8 mouse cellular contexts compared by ENCODE assay signal in genomic region chr17:25843636-25844395, GRCm38 (mm10). TPM values are rescaled to one million over a fixed set of nuclear protein-coding genes. Genes with fewer than 3 reads are reported as not detected.
DNase-seq lines count a peak whose midpoint lies in the region; ATAC-seq and TF ChIP-seq lines count a peak whose summit lies in the region.

No protein-coding gene starts in this region.

- ATAC-seq in activated CD4-positive, CD25-positive, alpha-beta regulatory T cell, adult 4 months: peak; percentile 6
- ATAC-seq in forebrain, embryonic 13.5 days: no peak; the same call in none of the 2 replicates
- 0 out of 2 replicates have a peak, but pooled peaks have one; percentile 0 for ATAC-seq in limb, embryonic 14.5 days (ENCODE audit: low FRiP score, low read depth)
- peak; percentile 9; the same call in 1 of the 2 replicates for ATAC-seq in neural tube, embryonic 15.5 days (ENCODE audit: low FRiP score)

- peak overlapping the region; percentile 78 for H3K4me3 ChIP-seq in kidney, adult 2 months (ENCODE audit: insufficient read depth, low read depth, low read length)
- H3K4me3 ChIP-seq in forebrain, embryonic 13.5 days: peak overlapping the region; percentile 73
- peak overlapping the region; percentile 90 for H3K4me3 ChIP-seq in limb, embryonic 14.5 days (replicated peaks; ENCODE audit: low read length)
- peak overlapping the region; percentile 81 for H3K4me3 ChIP-seq in neural tube, embryonic 15.5 days (replicated peaks)

- H3K36me3 ChIP-seq in kidney, adult 2 months (ENCODE audit: control insufficient read depth, insufficient read depth, low read length): no peaks in the 10 kb centered on the region; the same call in 1 of the 2 replicates
- peaks cover 66% of the 10 kb centered on the region for H3K36me3 ChIP-seq in forebrain, embryonic 13.5 days (ENCODE audit: poor library complexity, severe bottlenecking)
- H3K36me3 ChIP-seq in limb, embryonic 14.5 days (ENCODE audit: control insufficient read depth, insufficient read depth, low read length): peaks cover 60% of the 10 kb centered on the region
- peaks cover 42% of the 10 kb centered on the region for H3K36me3 ChIP-seq in neural tube, embryonic 15.5 days

- peak overlapping the region; percentile 96 for H3K4me2 ChIP-seq in forebrain, embryonic 13.5 days
- H3K4me2 ChIP-seq in limb, embryonic 14.5 days (replicated peaks; ENCODE audit: low read depth, low read length, severe bottlenecking): peak overlapping the region; percentile 63
- peak overlapping the region; percentile 80 for H3K4me2 ChIP-seq in neural tube, embryonic 15.5 days

- peaks cover 13% of the 10 kb centered on the region for H3K4me1 ChIP-seq in kidney, adult 2 months (ENCODE audit: control insufficient read depth, insufficient read depth, low read length)
- peaks cover 17% of the 10 kb centered on the region for H3K4me1 ChIP-seq in forebrain, embryonic 13.5 days
- H3K4me1 ChIP-seq in limb, embryonic 14.5 days (ENCODE audit: control insufficient read depth, insufficient read depth, low read length): peaks cover 10% of the 10 kb centered on the region; the same call in 1 of the 2 replicates
- H3K4me1 ChIP-seq in neural tube, embryonic 15.5 days: peaks cover 24% of the 10 kb centered on the region

- no peaks in the 10 kb centered on the region for H3K9me3 ChIP-seq in forebrain, embryonic 13.5 days (replicated peaks)
- no peaks in the 10 kb centered on the region for H3K9me3 ChIP-seq in limb, embryonic 14.5 days (ENCODE audit: control insufficient read depth, low read length)
- no peaks in the 10 kb centered on the region for H3K9me3 ChIP-seq in neural tube, embryonic 15.5 days (replicated peaks)

- peak overlapping the region; percentile 77 for H3K27ac ChIP-seq in kidney, adult 2 months (ENCODE audit: insufficient read depth, low read depth, low read length)
- peak overlapping the region; percentile 66 for H3K27ac ChIP-seq in forebrain, embryonic 13.5 days
- peak overlapping the region; percentile 71 for H3K27ac ChIP-seq in limb, embryonic 14.5 days (replicated peaks; ENCODE audit: low read depth, low read length)
- H3K27ac ChIP-seq in neural tube, embryonic 15.5 days (replicated peaks): peak overlapping the region; percentile 79

- no peak for TF ChIP-seq CTCF in kidney, adult 2 months (conservative IDR thresholded peaks at IDR 0.05; ENCODE audit: insufficient read depth, insufficient read length, low read depth, low read length)

- H3K27me3 ChIP-seq in kidney, adult 2 months (replicated peaks; ENCODE audit: control insufficient read depth, insufficient read depth, low read length): no peaks in the 10 kb centered on the region
- no peaks in the 10 kb centered on the region for H3K27me3 ChIP-seq in forebrain, embryonic 13.5 days
- H3K27me3 ChIP-seq in limb, embryonic 14.5 days (ENCODE audit: control insufficient read depth, insufficient read depth, low read length): no peaks in the 10 kb centered on the region
- H3K27me3 ChIP-seq in neural tube, embryonic 15.5 days (replicated peaks): no peaks in the 10 kb centered on the region

- H3K9ac ChIP-seq in forebrain, embryonic 13.5 days: peak overlapping the region; percentile 74
- peak overlapping the region; percentile 82 for H3K9ac ChIP-seq in limb, embryonic 14.5 days (ENCODE audit: low read depth, low read length, severe bottlenecking)
- H3K9ac ChIP-seq in neural tube, embryonic 15.5 days (replicated peaks): peak overlapping the region; percentile 86

- peak; percentile 52 for DNase-seq in kidney, adult 2 months
- DNase-seq in kidney, postnatal 25 days: no peak
- no peak for DNase-seq in limb, embryonic 14.5 days (ENCODE audit: low spot score)
- DNase-seq in urinary bladder, postnatal 36 days (ENCODE audit: low spot score in 2 of 2): no peak
- no peak for DNase-seq in right cerebral cortex, postnatal 10 days (ENCODE audit: low spot score in 2 of 2)

- under 1% methylated on average over 38 of the region's 38 CpGs for WGBS in kidney, adult 2 months
- 4% methylated on average over 35 of the region's 38 CpGs for WGBS in forebrain, embryonic 13.5 days
- WGBS in limb, embryonic 14.5 days: 4% methylated on average over 33 of the region's 38 CpGs
- WGBS in neural tube, embryonic 15.5 days: 4% methylated on average over 38 of the region's 38 CpGs

- no peak for TF ChIP-seq POLR2A in kidney, adult 2 months (IDR thresholded peaks at IDR 0.05; ENCODE audit: low read depth, low read length)
- TF ChIP-seq POLR2A in limb, embryonic 14.5 days (IDR thresholded peaks at IDR 0.05; ENCODE audit: borderline replicate concordance, extremely low read depth, insufficient read depth, insufficient read length): no peak

RNA-seq across cellular contexts. Expression of gene Rhot2, which starts 0.8 kb away (rescaled TPM):
- 133 and 147 TPM in 2 replicates for polyA plus RNA-seq in kidney, adult 2 months (2012; rRNA removed)
- 10 to 100 TPM; 18.4 to 29.8 TPM for polyA plus RNA-seq in activated CD4-positive, CD25-positive, alpha-beta regulatory T cell, adult 4 months (2017; shearing (Covaris generic))
- 16.2 and 17.6 TPM in 2 replicates for polyA plus RNA-seq in forebrain, embryonic 13.5 days (2015; fragmentation: Nextera tagmentation; extraction: Ambion mirVana)
- polyA plus RNA-seq in limb, embryonic 14.5 days (2012; rRNA removed): 101 and 126 TPM in 2 replicates
- 10.6 and 16.9 TPM in 2 replicates for polyA plus RNA-seq in limb, embryonic 14.5 days (2014; fragmentation: Nextera tagmentation; extraction: Ambion mirVana)
- polyA plus RNA-seq in neural tube, embryonic 15.5 days (2015; fragmentation: Nextera tagmentation; extraction: Ambion mirVana): 17.8 and 23.0 TPM in 2 replicates

RNA-seq across cellular contexts. Expression of gene Gm20683, which starts 2.3 kb away (rescaled TPM):
- 26.3 and 50.3 TPM in 2 replicates for polyA plus RNA-seq in kidney, adult 2 months (2012; rRNA removed)
- 1 to 10 TPM in 1 of 2 experiments, not detected in 1; 1.1 TPM for polyA plus RNA-seq in activated CD4-positive, CD25-positive, alpha-beta regulatory T cell, adult 4 months (2017; shearing (Covaris generic))
- 5.9 and 7.1 TPM in 2 replicates for polyA plus RNA-seq in forebrain, embryonic 13.5 days (2015; fragmentation: Nextera tagmentation; extraction: Ambion mirVana)
- polyA plus RNA-seq in limb, embryonic 14.5 days (2012; rRNA removed): 13.0 and 19.4 TPM in 2 replicates
- polyA plus RNA-seq in limb, embryonic 14.5 days (2014; fragmentation: Nextera tagmentation; extraction: Ambion mirVana): 2.2 and 2.5 TPM in 2 replicates
- polyA plus RNA-seq in neural tube, embryonic 15.5 days (2015; fragmentation: Nextera tagmentation; extraction: Ambion mirVana): 11.6 and 14.6 TPM in 2 replicates

RNA-seq across cellular contexts. Expression of gene Rhbdl1, which starts 6.7 kb away (rescaled TPM):
- polyA plus RNA-seq in kidney, adult 2 months (2012; rRNA removed): 9.2 and 13.9 TPM in 2 replicates
- 1 to 10 TPM in 1 of 2 experiments, not detected in 1; 1.1 TPM for polyA plus RNA-seq in activated CD4-positive, CD25-positive, alpha-beta regulatory T cell, adult 4 months (2017; shearing (Covaris generic))
- 9.7 and 11.2 TPM in 2 replicates for polyA plus RNA-seq in forebrain, embryonic 13.5 days (2015; fragmentation: Nextera tagmentation; extraction: Ambion mirVana)
- 11.7 and 12.9 TPM in 2 replicates for polyA plus RNA-seq in limb, embryonic 14.5 days (2012; rRNA removed)
- polyA plus RNA-seq in limb, embryonic 14.5 days (2014; fragmentation: Nextera tagmentation; extraction: Ambion mirVana): 1.9 and 2.3 TPM in 2 replicates
- polyA plus RNA-seq in neural tube, embryonic 15.5 days (2015; fragmentation: Nextera tagmentation; extraction: Ambion mirVana): 45.9 and 56.9 TPM in 2 replicates

RNA-seq across cellular contexts. Expression of gene Stub1, which starts 10.6 kb away (rescaled TPM):
- polyA plus RNA-seq in kidney, adult 2 months (2012; rRNA removed): 140 and 144 TPM in 2 replicates
- 10 to 100 TPM; 68.3 to 85.7 TPM for polyA plus RNA-seq in activated CD4-positive, CD25-positive, alpha-beta regulatory T cell, adult 4 months (2017; shearing (Covaris generic))
- 303 and 330 TPM in 2 replicates for polyA plus RNA-seq in forebrain, embryonic 13.5 days (2015; fragmentation: Nextera tagmentation; extraction: Ambion mirVana)
- 335 and 338 TPM in 2 replicates for polyA plus RNA-seq in limb, embryonic 14.5 days (2012; rRNA removed)
- 349 and 350 TPM in 2 replicates for polyA plus RNA-seq in limb, embryonic 14.5 days (2014; fragmentation: Nextera tagmentation; extraction: Ambion mirVana)
- polyA plus RNA-seq in neural tube, embryonic 15.5 days (2015; fragmentation: Nextera tagmentation; extraction: Ambion mirVana): 380 TPM in 2 replicates

RNA-seq across cellular contexts. Expression of gene Jmjd8, which starts 15.1 kb away (rescaled TPM):
- 132 and 139 TPM in 2 replicates for polyA plus RNA-seq in kidney, adult 2 months (2012; rRNA removed)
- polyA plus RNA-seq in activated CD4-positive, CD25-positive, alpha-beta regulatory T cell, adult 4 months (2017; shearing (Covaris generic)): 10 to 100 TPM; 11.4 to 21.9 TPM
- 64.6 and 69.8 TPM in 2 replicates for polyA plus RNA-seq in forebrain, embryonic 13.5 days (2015; fragmentation: Nextera tagmentation; extraction: Ambion mirVana)
- polyA plus RNA-seq in limb, embryonic 14.5 days (2012; rRNA removed): 64.4 and 79.2 TPM in 2 replicates
- 41.5 and 46.3 TPM in 2 replicates for polyA plus RNA-seq in limb, embryonic 14.5 days (2014; fragmentation: Nextera tagmentation; extraction: Ambion mirVana)
- 48.5 and 49.8 TPM in 2 replicates for polyA plus RNA-seq in neural tube, embryonic 15.5 days (2015; fragmentation: Nextera tagmentation; extraction: Ambion mirVana)
